Comparison of ENCODE assay signal across 8 mouse cellular contexts in genomic region chr10:81402227-81402765, GRCm38 (mm10). TPM values are rescaled to one million over a fixed set of nuclear protein-coding genes. Genes with fewer than 3 reads are reported as not detected.
A peak's percentile ranks its signal among the peaks of the same experiment; 100 is the strongest.
DNase-seq lines count a peak whose midpoint lies in the region; ATAC-seq lines count a peak whose summit lies in the region.
"Had no signal": no experiment of that assay in that cellular context is flagged by ENCODE, and none has a peak within 500 bp of the region (broad histone marks: within the 10 kb centered on the region; RNA-seq: fewer than 3 reads in every experiment).

No protein-coding gene starts in this region.

- no peak for DNase-seq in lung, postnatal 14 days
- no peak for DNase-seq in limb, embryonic 11.5 days (ENCODE audit: low spot score)
- no peak for DNase-seq in layer of hippocampus, adult 18-20 months (ENCODE audit: low spot score in 2 of 2)
- DNase-seq in urinary bladder, postnatal 14 days (ENCODE audit: low spot score) = no peak

- peak overlapping the region; percentile 93 for H3K27ac ChIP-seq in lung, embryonic 16.5 days (ENCODE audit: low read length)
- peak overlapping the region; percentile 84 for H3K27ac ChIP-seq in forebrain, embryonic 12.5 days
- peak overlapping the region; percentile 90 for H3K27ac ChIP-seq in limb, embryonic 11.5 days (replicated peaks; ENCODE audit: low read depth, low read length)
- peak overlapping the region; percentile 82 for H3K27ac ChIP-seq in neural tube, embryonic 15.5 days (replicated peaks)

- H3K4me3 ChIP-seq in lung, embryonic 16.5 days (ENCODE audit: low read length) = no peak overlapping the region; the same call in 1 of the 2 replicates
- H3K4me3 ChIP-seq in forebrain, embryonic 12.5 days (replicated peaks) = peak overlapping the region; percentile 11; the same call in 1 of the 2 replicates
- H3K4me3 ChIP-seq in limb, embryonic 11.5 days (ENCODE audit: low read depth, low read length) = 0 out of 2 replicates have a peak overlapping the region, but pooled peaks have one; percentile 5
- no peak overlapping the region for H3K4me3 ChIP-seq in neural tube, embryonic 15.5 days (replicated peaks)

- peak overlapping the region; percentile 60 for H3K9ac ChIP-seq in lung, embryonic 16.5 days (ENCODE audit: low read length)
- peak overlapping the region; percentile 36 for H3K9ac ChIP-seq in forebrain, embryonic 12.5 days
- H3K9ac ChIP-seq in limb, embryonic 11.5 days (ENCODE audit: low read length) = peak overlapping the region; percentile 47
- H3K9ac ChIP-seq in neural tube, embryonic 15.5 days (replicated peaks) = no peak overlapping the region

- ATAC-seq in lung, embryonic 16.5 days (ENCODE audit: low read depth) = peak; percentile 1; the same call in 1 of the 2 replicates
- ATAC-seq in forebrain, embryonic 12.5 days (ENCODE audit: low FRiP score) = no peak
- peak; percentile 7; the same call in 1 of the 2 replicates for ATAC-seq in limb, embryonic 11.5 days (ENCODE audit: insufficient number of reproducible peaks, low FRiP score, low TSS enrichment, low read depth)
- peak; percentile 12; the same call in 1 of the 2 replicates for ATAC-seq in neural tube, embryonic 15.5 days (ENCODE audit: low FRiP score)

- H3K27me3 ChIP-seq in lung, embryonic 16.5 days (ENCODE audit: control insufficient read depth, insufficient read depth, low read depth, low read length) = no peaks in the 10 kb centered on the region
- H3K27me3 ChIP-seq in forebrain, embryonic 12.5 days = peaks cover 55% of the 10 kb centered on the region
- peaks cover 9% of the 10 kb centered on the region; the same call in 1 of the 2 replicates for H3K27me3 ChIP-seq in limb, embryonic 11.5 days (ENCODE audit: control insufficient read depth, insufficient read depth, low read length)
- no peaks in the 10 kb centered on the region for H3K27me3 ChIP-seq in neural tube, embryonic 15.5 days (replicated peaks)

- no peaks in the 10 kb centered on the region for H3K9me3 ChIP-seq in lung, embryonic 16.5 days (ENCODE audit: control insufficient read depth, low read length)
- H3K9me3 ChIP-seq in forebrain, embryonic 12.5 days = no peaks in the 10 kb centered on the region
- H3K9me3 ChIP-seq in limb, embryonic 11.5 days (ENCODE audit: control insufficient read depth, low read length) = no peaks in the 10 kb centered on the region
- H3K9me3 ChIP-seq in neural tube, embryonic 15.5 days (replicated peaks) = no peaks in the 10 kb centered on the region

- peaks cover 41% of the 10 kb centered on the region for H3K4me1 ChIP-seq in lung, embryonic 16.5 days (replicated peaks; ENCODE audit: control insufficient read depth, insufficient read depth, low read length)
- H3K4me1 ChIP-seq in forebrain, embryonic 12.5 days = peaks cover 58% of the 10 kb centered on the region
- H3K4me1 ChIP-seq in limb, embryonic 11.5 days (ENCODE audit: control insufficient read depth, insufficient read depth, low read length) = peaks cover 45% of the 10 kb centered on the region
- H3K4me1 ChIP-seq in neural tube, embryonic 15.5 days = peaks cover 54% of the 10 kb centered on the region

- H3K36me3 ChIP-seq in lung, embryonic 16.5 days (ENCODE audit: control insufficient read depth, insufficient read depth, low read length) = peaks cover 53% of the 10 kb centered on the region
- H3K36me3 ChIP-seq in forebrain, embryonic 12.5 days (replicated peaks) = peaks cover 30% of the 10 kb centered on the region
- H3K36me3 ChIP-seq in limb, embryonic 11.5 days (ENCODE audit: control insufficient read depth, insufficient read depth, low read length) = peaks cover 13% of the 10 kb centered on the region; the same call in 1 of the 2 replicates
- H3K36me3 ChIP-seq in neural tube, embryonic 15.5 days = peaks cover 52% of the 10 kb centered on the region

- WGBS in lung, embryonic 16.5 days = 23% methylated on average over 7 of the region's 7 CpGs
- WGBS in forebrain, embryonic 12.5 days = 11% methylated on average over 7 of the region's 7 CpGs
- 24% methylated on average over 7 of the region's 7 CpGs for WGBS in limb, embryonic 11.5 days
- 13% methylated on average over 7 of the region's 7 CpGs for WGBS in neural tube, embryonic 15.5 days

- peak overlapping the region; percentile 51 for H3K4me2 ChIP-seq in lung, embryonic 16.5 days (ENCODE audit: low read depth, low read length)
- peak overlapping the region; percentile 39 for H3K4me2 ChIP-seq in forebrain, embryonic 12.5 days
- peak overlapping the region; percentile 32; the same call in 1 of the 2 replicates for H3K4me2 ChIP-seq in limb, embryonic 11.5 days (ENCODE audit: low read depth, severe bottlenecking)
- peak overlapping the region; percentile 25; the same call in 1 of the 2 replicates for H3K4me2 ChIP-seq in neural tube, embryonic 15.5 days

RNA-seq across cellular contexts. Expression of gene Smim24, which starts 9.4 kb away (rescaled TPM):
- polyA plus RNA-seq in lung, embryonic 16.5 days (2015; fragmentation: Nextera tagmentation; extraction: Ambion mirVana) = 7.9 and 9.0 TPM in 2 replicates
- 1.8 and 2.6 TPM in 2 replicates for polyA plus RNA-seq in forebrain, embryonic 12.5 days (2016; fragmentation: Nextera tagmentation; extraction: Ambion mirVana)
- polyA plus RNA-seq in limb, embryonic 11.5 days (2014; fragmentation: Nextera tagmentation; extraction: Ambion mirVana) = 3.4 and 3.5 TPM in 2 replicates
- 2.5 and 9.3 TPM in 2 replicates for polyA plus RNA-seq in neural tube, embryonic 15.5 days (2015; fragmentation: Nextera tagmentation; extraction: Ambion mirVana)
- 1 to 10 TPM; 1.8 to 2.4 TPM for total RNA-seq in layer of hippocampus, adult 18-20 months (2021)

RNA-seq across cellular contexts. Expression of gene Gm48552, which starts 13.5 kb away (rescaled TPM):
- 1.2 and 1.7 TPM in 2 replicates for polyA plus RNA-seq in lung, embryonic 16.5 days (2015; fragmentation: Nextera tagmentation; extraction: Ambion mirVana)
- 1.4 and 2.1 TPM in 2 replicates for polyA plus RNA-seq in forebrain, embryonic 12.5 days (2016; fragmentation: Nextera tagmentation; extraction: Ambion mirVana)
- 0.40 and 1.0 TPM in 2 replicates for polyA plus RNA-seq in limb, embryonic 11.5 days (2014; fragmentation: Nextera tagmentation; extraction: Ambion mirVana)
- 3.4 and 3.6 TPM in 2 replicates for polyA plus RNA-seq in neural tube, embryonic 15.5 days (2015; fragmentation: Nextera tagmentation; extraction: Ambion mirVana)
- 1 to 10 TPM; 4.2 to 6.9 TPM for total RNA-seq in layer of hippocampus, adult 18-20 months (2021)
- total RNA-seq: hematopoietic stem cell, adult 5-6 weeks had no signal

RNA-seq across cellular contexts. Expression of gene Gm48551, which starts 18.0 kb away (rescaled TPM):
- polyA plus RNA-seq in lung, embryonic 16.5 days (2015; fragmentation: Nextera tagmentation; extraction: Ambion mirVana) = 3.0 and 3.1 TPM in 2 replicates
- polyA plus RNA-seq in forebrain, embryonic 12.5 days (2016; fragmentation: Nextera tagmentation; extraction: Ambion mirVana) = 4.2 and 4.6 TPM in 2 replicates
- polyA plus RNA-seq in limb, embryonic 11.5 days (2014; fragmentation: Nextera tagmentation; extraction: Ambion mirVana) = 2.1 and 2.8 TPM in 2 replicates
- polyA plus RNA-seq in neural tube, embryonic 15.5 days (2015; fragmentation: Nextera tagmentation; extraction: Ambion mirVana) = 5.7 and 7.2 TPM in 2 replicates
- total RNA-seq in layer of hippocampus, adult 18-20 months (2021) = 1 to 10 TPM; 4.1 to 4.8 TPM

RNA-seq across cellular contexts. Expression of gene Dohh, which starts 18.1 kb away (rescaled TPM):
- 71.4 and 73.1 TPM in 2 replicates for polyA plus RNA-seq in lung, embryonic 16.5 days (2015; fragmentation: Nextera tagmentation; extraction: Ambion mirVana)
- polyA plus RNA-seq in forebrain, embryonic 12.5 days (2016; fragmentation: Nextera tagmentation; extraction: Ambion mirVana) = 68.1 and 68.5 TPM in 2 replicates
- polyA plus RNA-seq in limb, embryonic 11.5 days (2014; fragmentation: Nextera tagmentation; extraction: Ambion mirVana) = 53.7 and 55.7 TPM in 2 replicates
- polyA plus RNA-seq in neural tube, embryonic 15.5 days (2015; fragmentation: Nextera tagmentation; extraction: Ambion mirVana) = 101 TPM in 2 replicates
- total RNA-seq in layer of hippocampus, adult 18-20 months (2021) = 10 to 100 TPM; 82.0 to 82.9 TPM

RNA-seq across cellular contexts. Expression of gene Fzr1, which starts 24.0 kb away (rescaled TPM):
- 95.4 and 105 TPM in 2 replicates for polyA plus RNA-seq in lung, embryonic 16.5 days (2015; fragmentation: Nextera tagmentation; extraction: Ambion mirVana)
- 145 and 148 TPM in 2 replicates for polyA plus RNA-seq in forebrain, embryonic 12.5 days (2016; fragmentation: Nextera tagmentation; extraction: Ambion mirVana)
- polyA plus RNA-seq in limb, embryonic 11.5 days (2014; fragmentation: Nextera tagmentation; extraction: Ambion mirVana) = 107 and 119 TPM in 2 replicates
- polyA plus RNA-seq in neural tube, embryonic 15.5 days (2015; fragmentation: Nextera tagmentation; extraction: Ambion mirVana) = 132 and 146 TPM in 2 replicates
- 10 to 100 TPM; 70.8 to 72.5 TPM for total RNA-seq in layer of hippocampus, adult 18-20 months (2021)

Comparison
In these comparisons a context has a peak if more than half of its experiments do, and no peak if none do; other contexts are left out.
1. H3K4me3 ChIP-seq: peak in forebrain, embryonic 12.5 days (single experiment) and limb, embryonic 11.5 days (single experiment); none in lung, embryonic 16.5 days (single experiment) and neural tube, embryonic 15.5 days (single experiment).
2. Peak in every context shown above with its lines, with median percentiles within 50 percentile points of each other: H3K27ac ChIP-seq and H3K4me2 ChIP-seq.